Mouse (Mus musculus) hindbrain, embryonic 15.5 days (tissue): ENCODE measurements at regions not wholly inside any gene's neighbourhood (a gene's known extent, or its start where the extent isn't known, plus 50 kb on each side); places are given as distances from the start of the nearest gene placed in this dataset.

Experiments used
- ATAC-seq: fragments of 200-750 bp; cut with Nextera tagmentation; 2 replicates; pipeline ENCODE4 v1.8.0; 2017; ENCODE audit warnings: low read depth, moderate number of reproducible peaks, moderate TSS enrichment; ENCODE audit not compliant: low FRiP score
- H3K27ac ChIP-seq: fragments of 300-500 bp; sonication (generic); replicated peaks from 2 replicates; pipeline ENCODE4 v1.5.1; 2015; ENCODE audit warnings: mild to moderate bottlenecking, inconsistent platforms
- H3K27me3 ChIP-seq: fragments of 300-500 bp; sonication (generic); 2 replicates; pipeline ENCODE4 v1.6.1; 2015; ENCODE audit warnings: control low read depth, inconsistent platforms
- H3K36me3 ChIP-seq: fragments of 300-500 bp; sonication (generic); 2 replicates; pipeline ENCODE4 v1.6.1; 2015; ENCODE audit warnings: control low read depth, inconsistent platforms
- H3K4me1 ChIP-seq: fragments of 300-500 bp; sonication (generic); replicated peaks from 2 replicates; pipeline ENCODE4 v1.6.1; 2015; ENCODE audit warnings: control low read depth, inconsistent platforms
- H3K4me2 ChIP-seq: fragments of 300-500 bp; sonication (generic); 2 replicates; pipeline ENCODE4 v1.6.1; 2015; ENCODE audit warnings: moderate library complexity, mild to moderate bottlenecking, inconsistent platforms
- H3K4me3 ChIP-seq: fragments of 300-500 bp; sonication (generic); 2 replicates; pipeline ENCODE4 v1.5.1; 2015; ENCODE audit warnings: mild to moderate bottlenecking, inconsistent platforms
- H3K9ac ChIP-seq: fragments of 300-500 bp; sonication (generic); 2 replicates; pipeline ENCODE4 v1.6.1; 2015; ENCODE audit warnings: inconsistent platforms
- H3K9me3 ChIP-seq: fragments of 300-500 bp; sonication (generic); 2 replicates; pipeline ENCODE4 v1.6.1; 2016; ENCODE audit warnings: control low read depth, inconsistent platforms
- WGBS: fragments of 180-500 bp; shearing (Covaris S2); methylation state at CpG from one replicate; pipeline ENCODE4 v1.1.7; 2015; 5-methylcytosine and 5-hydroxymethylcytosine counted together

- ATAC-seq: no peak
- Histone ChIP-seq H3K9ac (no peak overlapping the region), H3K4me1 (no peaks in the 10 kb centered on the region), H3K4me3 (no peak overlapping the region), H3K9me3 (no peaks in the 10 kb centered on the region), H3K27me3 (no peaks in the 10 kb centered on the region), H3K4me2 (no peak overlapping the region), H3K27ac (no peak overlapping the region), H3K36me3 (no peaks in the 10 kb centered on the region)
- 93% methylated on average over 4 of the region's 4 CpGs for WGBS
Observed at GRCm38 (mm10) chr19:60684417-60684816, 71.4 kb upstream of the Nanos1 start.

DNA sequence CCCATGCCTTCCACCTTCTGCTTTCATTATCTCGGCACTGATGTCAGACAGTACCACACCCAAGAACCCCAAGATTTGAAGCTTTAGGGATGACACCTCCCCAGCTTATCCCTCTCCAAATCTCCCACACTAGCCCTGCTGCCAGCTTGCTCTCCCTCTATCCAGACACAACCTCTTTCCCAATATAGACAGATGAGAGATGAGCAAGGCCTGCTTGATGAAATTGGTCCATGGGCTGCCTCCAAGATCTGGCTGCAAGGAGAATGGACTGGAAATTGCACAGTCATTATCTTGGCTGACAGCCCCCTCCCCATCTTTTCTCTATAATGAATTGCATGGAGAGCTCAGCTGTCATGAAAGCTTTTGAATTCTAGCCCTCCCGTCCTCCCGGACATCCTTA, 73.5 kb upstream of the Nanos1 start:
- 49% methylated on average over 3 of the region's 3 CpGs for WGBS
- Histone ChIP-seq H3K27ac (no peak overlapping the region), H3K27me3 (no peaks in the 10 kb centered on the region), H3K4me1 (no peaks in the 10 kb centered on the region), H3K9me3 (no peaks in the 10 kb centered on the region), H3K4me2 (no peak overlapping the region), H3K36me3 (no peaks in the 10 kb centered on the region), H3K4me3 (no peak overlapping the region), H3K9ac (no peak overlapping the region)
- ATAC-seq: peak; percentile 68; the same call in 1 of the 2 replicates

DNA sequence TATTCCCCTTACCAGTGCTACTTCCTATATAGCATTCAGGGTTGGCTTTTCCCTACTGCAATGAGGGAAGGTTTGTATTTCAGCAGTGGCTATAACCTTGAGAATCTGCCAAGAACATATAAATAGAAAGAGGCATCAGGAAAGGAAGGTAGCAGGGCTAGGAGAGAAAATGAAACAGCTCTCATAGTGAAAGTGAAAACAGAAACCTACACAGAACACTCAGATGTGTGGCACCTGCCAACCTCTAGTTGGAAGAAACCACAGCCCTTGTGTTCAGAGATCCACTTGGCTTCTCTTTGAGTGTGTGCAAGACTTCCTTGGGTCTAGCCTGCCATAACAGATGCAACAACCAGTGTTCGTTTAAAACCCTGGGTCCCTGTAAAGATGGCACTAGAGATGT, 74.3 kb upstream of the Nanos1 start:
- 77% methylated on average over 1 of the region's 1 CpGs for WGBS
- no peaks in the 10 kb centered on the region for H3K36me3 ChIP-seq
- no peak overlapping the region for H3K9ac ChIP-seq
- H3K4me2 ChIP-seq: no peak overlapping the region
- H3K27ac ChIP-seq: no peak overlapping the region; the same call in 1 of the 2 replicates
- H3K4me3 ChIP-seq: no peak overlapping the region
- no peak for ATAC-seq
- H3K4me1 ChIP-seq: no peaks in the 10 kb centered on the region
- H3K27me3 ChIP-seq: no peaks in the 10 kb centered on the region
- H3K9me3 ChIP-seq: no peaks in the 10 kb centered on the region

GRCm38 (mm10) chr19:60678236-60678635, 77.6 kb upstream of the Nanos1 start:
- no peak overlapping the region for H3K27ac ChIP-seq
- H3K4me2 ChIP-seq: no peak overlapping the region
- H3K4me1 ChIP-seq: no peaks in the 10 kb centered on the region
- no peaks in the 10 kb centered on the region for H3K36me3 ChIP-seq
- no peak for ATAC-seq
- H3K4me3 ChIP-seq: no peak overlapping the region
- H3K27me3 ChIP-seq: no peaks in the 10 kb centered on the region
- H3K9me3 ChIP-seq: no peaks in the 10 kb centered on the region
- WGBS: 93% methylated on average over 2 of the region's 2 CpGs
- no peak overlapping the region for H3K9ac ChIP-seq

GRCm38 (mm10) chr19:60674953-60675472, 80.8 kb upstream of the Nanos1 start:
- no peak overlapping the region for H3K4me3 ChIP-seq
- H3K9ac ChIP-seq: no peak overlapping the region
- 38% methylated on average over 5 of the region's 5 CpGs for WGBS
- H3K4me2 ChIP-seq: no peak overlapping the region
- no peaks in the 10 kb centered on the region for H3K9me3 ChIP-seq
- H3K36me3 ChIP-seq: no peaks in the 10 kb centered on the region
- no peaks in the 10 kb centered on the region for H3K27me3 ChIP-seq
- H3K27ac ChIP-seq: no peak overlapping the region
- no peaks in the 10 kb centered on the region for H3K4me1 ChIP-seq
- ATAC-seq: no peak

DNA sequence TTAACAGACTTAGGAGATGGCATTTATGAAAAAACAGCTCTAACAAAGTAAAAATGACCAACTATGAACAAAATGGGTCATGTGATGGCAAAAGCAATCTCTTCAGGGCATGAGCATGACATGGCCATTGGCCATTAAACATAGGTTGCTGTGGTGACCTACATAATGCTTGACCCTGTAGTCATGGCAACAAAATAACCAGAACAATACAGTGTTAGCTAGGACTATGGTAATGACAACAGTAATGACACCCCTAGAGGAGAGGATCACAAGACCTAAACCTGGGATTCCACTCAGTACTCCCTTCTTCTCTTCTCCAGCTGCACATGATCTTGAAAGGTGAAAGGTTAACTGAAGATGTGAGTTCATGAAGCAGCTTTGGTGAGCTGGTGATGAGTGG, 85.0 kb upstream of the Nanos1 start:
- Histone ChIP-seq H3K9ac (no peak overlapping the region), H3K4me1 (no peaks in the 10 kb centered on the region), H3K27ac (no peak overlapping the region), H3K27me3 (no peaks in the 10 kb centered on the region), H3K36me3 (no peaks in the 10 kb centered on the region), H3K4me3 (no peak overlapping the region), H3K4me2 (no peak overlapping the region), H3K9me3 (no peaks in the 10 kb centered on the region)
- ATAC-seq: no peak

- WGBS: 90% methylated on average over 7 of the region's 7 CpGs
- Histone ChIP-seq H3K4me3 (no peak overlapping the region), H3K36me3 (no peaks in the 10 kb centered on the region), H3K27ac (no peak overlapping the region), H3K9me3 (no peaks in the 10 kb centered on the region), H3K27me3 (no peaks in the 10 kb centered on the region), H3K9ac (no peak overlapping the region), H3K4me1 (no peaks in the 10 kb centered on the region), H3K4me2 (no peak overlapping the region)
- no peak for ATAC-seq
Observed at GRCm38 (mm10) chr19:60665842-60666241, 85.0 kb upstream of the Cacul1 start.

GRCm38 (mm10) chr19:60651102-60651695, 70.4 kb upstream of the Cacul1 start:
- no peak for ATAC-seq
- no peak overlapping the region for H3K4me3 ChIP-seq
- H3K9ac ChIP-seq: no peak overlapping the region
- H3K4me1 ChIP-seq: no peaks in the 10 kb centered on the region
- H3K36me3 ChIP-seq: no peaks in the 10 kb centered on the region
- H3K4me2 ChIP-seq: no peak overlapping the region
- no peaks in the 10 kb centered on the region for H3K27me3 ChIP-seq
- H3K9me3 ChIP-seq: no peaks in the 10 kb centered on the region
- 22% methylated on average over 10 of the region's 10 CpGs for WGBS
- H3K27ac ChIP-seq: no peak overlapping the region

DNA sequence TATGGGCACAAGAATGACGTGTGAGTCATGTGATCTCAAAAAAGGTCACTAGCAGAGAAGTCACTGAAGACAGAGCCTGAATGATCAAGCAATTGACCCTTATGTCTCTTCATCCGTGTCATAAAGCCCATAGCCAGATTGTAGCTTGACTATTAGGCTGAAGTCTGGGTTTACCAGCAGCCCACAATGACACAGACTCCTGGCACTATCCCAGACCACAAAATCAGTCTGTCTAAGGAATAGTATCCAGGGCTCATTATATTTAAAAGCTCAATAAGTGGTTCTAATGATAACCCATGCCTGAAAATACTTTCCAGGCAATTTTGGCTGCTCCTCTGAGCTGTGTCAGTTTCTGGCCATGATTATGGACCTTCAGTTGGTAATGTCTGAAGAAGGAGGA, 59.2 kb upstream of the Cacul1 start:
- H3K4me3 ChIP-seq: no peak overlapping the region
- H3K4me2 ChIP-seq: no peak overlapping the region
- H3K36me3 ChIP-seq: no peaks in the 10 kb centered on the region
- no peak for ATAC-seq
- H3K4me1 ChIP-seq: no peaks in the 10 kb centered on the region
- no peak overlapping the region for H3K27ac ChIP-seq
- H3K9ac ChIP-seq: no peak overlapping the region
- whole genome bisulfite sequencing: 72% methylated on average over 2 of the region's 2 CpGs
- H3K27me3 ChIP-seq: no peaks in the 10 kb centered on the region
- no peaks in the 10 kb centered on the region for H3K9me3 ChIP-seq
